Mouse (Mus musculus): ENCODE results near the gene Vav3.

GRCm38 (mm10) chr3:109721753-109722152, 381.3 kb downstream of the Vav3 start:
- TF ChIP-seq GATA1 (IDR thresholded peaks at IDR 0.05; ENCODE audit: borderline replicate concordance, low read length) (no peak), FLI1 (IDR thresholded peaks at IDR 0.05; ENCODE audit: low read length) (no peak)
